ENCODE assay signal across 9 mouse cellular contexts in genomic region chr9:99846820-99847219, GRCm38 (mm10). TPM values are rescaled to one million over a fixed set of nuclear protein-coding genes. Genes with fewer than 3 reads are reported as not detected.
DNase-seq lines count a peak whose midpoint lies in the region; ATAC-seq and TF ChIP-seq lines count a peak whose summit lies in the region.
"Had no signal": no experiment of that assay in that cellular context is flagged by ENCODE, and none has a peak within 500 bp of the region (broad histone marks: within the 10 kb centered on the region; RNA-seq: fewer than 3 reads in every experiment).

No protein-coding gene starts in this region.

- TF ChIP-seq CTCF in spleen, adult 2 months (IDR thresholded peaks at IDR 0.05; ENCODE audit: extremely low read depth, insufficient read depth, insufficient read length, insufficient replicate concordance): peak; percentile 54; the same call in 1 of the 2 replicates

- H3K27ac ChIP-seq in spleen, adult 2 months (ENCODE audit: insufficient read depth, low read length): no peak overlapping the region
- H3K27ac ChIP-seq in forebrain, embryonic 14.5 days (ENCODE audit: low read depth, low read length): no peak overlapping the region
- H3K27ac ChIP-seq in limb, embryonic 10.5 days: no peak overlapping the region

- H3K27me3 ChIP-seq in spleen, adult 2 months (ENCODE audit: control insufficient read depth, insufficient read depth, low read length): no peaks in the 10 kb centered on the region
- no peaks in the 10 kb centered on the region for H3K27me3 ChIP-seq in forebrain, embryonic 14.5 days (replicated peaks; ENCODE audit: control insufficient read depth, insufficient read depth, low read length)
- H3K27me3 ChIP-seq in limb, embryonic 10.5 days (ENCODE audit: low read depth, poor library complexity, severe bottlenecking): no peaks in the 10 kb centered on the region

- H3K4me3 ChIP-seq in spleen, adult 2 months (ENCODE audit: extremely low read depth, insufficient read depth, insufficient read length): no peak overlapping the region
- no peak overlapping the region for H3K4me3 ChIP-seq in forebrain, embryonic 14.5 days (ENCODE audit: low read depth, low read length)
- no peak overlapping the region for H3K4me3 ChIP-seq in limb, embryonic 10.5 days

- DNase-seq in spleen, adult 2 months (ENCODE audit: low read depth in 1 of 2, low spot score in 2 of 2): peak in 1 of 2 experiments; percentile 15
- DNase-seq in spleen, adult 12 weeks (ENCODE audit: low spot score): no peak
- peak; percentile 21 for DNase-seq in c-Kit-negative CD71-positive TER-119-positive erythroid progenitor cells, embryonic 14.5 days (ENCODE audit: low read depth, low spot score)
- peak; percentile 91 for DNase-seq in forebrain, embryonic 14.5 days (ENCODE audit: low spot score)
- peak; percentile 65 for DNase-seq in induced T-regulatory cell, adult 2 months (ENCODE audit: low read depth)
- DNase-seq in limb, embryonic 10.5 days (ENCODE audit: low spot score): peak; percentile 86
- peak; percentile 30 for DNase-seq in ovary, postnatal 36 days (ENCODE audit: low spot score)

- no peak for TF ChIP-seq POLR2A in spleen, adult 2 months (IDR thresholded peaks at IDR 0.05; ENCODE audit: low read depth, low read length)

- WGBS in spleen, adult 2 months: 2% methylated on average over 4 of the region's 4 CpGs
- WGBS in forebrain, embryonic 14.5 days: 1% methylated on average over 4 of the region's 4 CpGs
- 2% methylated on average over 4 of the region's 4 CpGs for WGBS in limb, embryonic 10.5 days

- H3K9ac ChIP-seq in forebrain, embryonic 14.5 days (ENCODE audit: low read length): no peak overlapping the region

- no peaks in the 10 kb centered on the region for H3K9me3 ChIP-seq in forebrain, embryonic 14.5 days (replicated peaks; ENCODE audit: control insufficient read depth, low read length)
- no peaks in the 10 kb centered on the region for H3K9me3 ChIP-seq in limb, embryonic 10.5 days (replicated peaks)

- ATAC-seq in forebrain, embryonic 14.5 days: peak; percentile 75; the same call in 1 of the 2 replicates
- no peak for ATAC-seq in monocyte, adult 5-6 weeks (replicated peaks; ENCODE audit: insufficient number of reproducible peaks, low FRiP score, low TSS enrichment, poor library complexity, severe bottlenecking)

- no peaks in the 10 kb centered on the region for H3K4me1 ChIP-seq in spleen, adult 2 months (ENCODE audit: control insufficient read depth, insufficient read depth, insufficient read length)
- no peaks in the 10 kb centered on the region for H3K4me1 ChIP-seq in forebrain, embryonic 14.5 days (ENCODE audit: control insufficient read depth, insufficient read depth, low read length)
- no peaks in the 10 kb centered on the region for H3K4me1 ChIP-seq in limb, embryonic 10.5 days

- H3K36me3 ChIP-seq in spleen, adult 2 months (ENCODE audit: control insufficient read depth, insufficient read depth, low read length): no peaks in the 10 kb centered on the region
- no peaks in the 10 kb centered on the region for H3K36me3 ChIP-seq in forebrain, embryonic 14.5 days (ENCODE audit: control insufficient read depth, insufficient read depth, low read length)
- no peaks in the 10 kb centered on the region for H3K36me3 ChIP-seq in limb, embryonic 10.5 days

- H3K4me2 ChIP-seq in forebrain, embryonic 14.5 days (ENCODE audit: low read length): no peak overlapping the region

RNA-seq across cellular contexts. Expression of gene Sox14, which starts 29.1 kb away (rescaled TPM):
- polyA plus RNA-seq in spleen, adult 2 months (2012; rRNA removed): not detected in 2 replicates
- 2.8 and 3.6 TPM in 2 replicates for polyA plus RNA-seq in forebrain, embryonic 14.5 days (2014; fragmentation: Nextera tagmentation; extraction: Ambion mirVana)
- 0.71 and 0.80 TPM in 2 replicates for polyA plus RNA-seq in limb, embryonic 10.5 days (2016; fragmentation: Nextera tagmentation; extraction: Ambion mirVana)
- not detected in 3 replicates for total RNA-seq in monocyte, adult 5-6 weeks (2017)
- total RNA-seq: gastrocnemius, postnatal 36 days had no signal
